Mouse (Mus musculus) midbrain, postnatal 0 days (tissue): ENCODE results near the gene Hhipl1. TPM values are rescaled to one million over a fixed set of nuclear protein-coding genes. Genes with fewer than 3 reads are reported as not detected.

Source experiments
- ATAC-seq: fragments of 200-750 bp; cut with Nextera tagmentation; 2 replicates; pipeline ENCODE4 v1.8.0; 2017; ENCODE audit warnings: moderate number of reproducible peaks, mild to moderate bottlenecking, moderate TSS enrichment, moderate library complexity; ENCODE audit not compliant: low FRiP score
- DNase-seq: peaks from one replicate; pipeline ENCODE4 v3.0.0-alpha.2; 2015; ENCODE audit warnings: low spot score
- H3K27ac ChIP-seq: fragments of 300-500 bp; sonication (generic); 2 replicates; pipeline ENCODE4 v1.5.1; 2014; ENCODE audit warnings: low read depth, mild to moderate bottlenecking, low read length, mixed read lengths
- H3K27me3 ChIP-seq: fragments of 300-500 bp; sonication (generic); 2 replicates; pipeline ENCODE4 v1.6.1; 2014; ENCODE audit warnings: low read length, control low read depth, mixed read lengths; ENCODE audit not compliant: insufficient read depth
- H3K36me3 ChIP-seq: fragments of 300-500 bp; sonication (generic); 2 replicates; pipeline ENCODE4 v1.6.1; 2014; ENCODE audit warnings: low read length, control low read depth, mixed read lengths; ENCODE audit not compliant: insufficient read depth
- H3K4me1 ChIP-seq: fragments of 300-500 bp; sonication (generic); 2 replicates; pipeline ENCODE4 v1.6.1; 2014; ENCODE audit warnings: mild to moderate bottlenecking, control low read depth, antibody characterized with exemption, low read length, mixed read lengths; ENCODE audit not compliant: insufficient read depth
- H3K4me2 ChIP-seq: fragments of 300-500 bp; sonication (generic); 2 replicates; pipeline ENCODE4 v1.6.1; 2014; ENCODE audit warnings: low read depth, mild to moderate bottlenecking, low read length, mixed read lengths; ENCODE audit not compliant: poor library complexity, severe bottlenecking
- H3K4me3 ChIP-seq: fragments of 300-500 bp; sonication (generic); 2 replicates; pipeline ENCODE4 v1.5.1; 2014; ENCODE audit warnings: low read depth, mild to moderate bottlenecking, low read length, moderate library complexity
- H3K9ac ChIP-seq: fragments of 300-500 bp; sonication (generic); replicated peaks from 2 replicates; pipeline ENCODE4 v1.6.1; 2014; ENCODE audit warnings: mild to moderate bottlenecking, low read length, moderate library complexity, mixed read lengths; ENCODE audit not compliant: poor library complexity, severe bottlenecking
- H3K9me3 ChIP-seq: fragments of 300-500 bp; sonication (generic); 2 replicates; pipeline ENCODE4 v1.6.1; 2016; ENCODE audit warnings: low read length, control low read depth
- CTCF ChIP-seq: IDR thresholded peaks from 2 replicates; pipeline ENCODE4 v1.5.1; 2016; ENCODE audit warnings: antibody characterized with exemption, mild to moderate bottlenecking
- WGBS: fragments of 180-500 bp; shearing (Covaris S2); extraction: QIAGEN DNeasy Blood & Tissue Kit; methylation state at CpG from one replicate; pipeline ENCODE4 v1.1.7; 2014; 5-methylcytosine and 5-hydroxymethylcytosine counted together
- polyA plus RNA-seq: library from polyadenylated mRNA; unstranded; fragments of >200 nt; fragmentation: Nextera tagmentation; extraction: Ambion mirVana; gene quantifications from 2 replicates; pipeline ENCODE4 v1.2.1, GENCODE M21; 2015
- total RNA-seq: library from RNA; depleted of rRNA; stranded (reverse); fragments of >200 nt; gene quantifications from 2 replicates; pipeline ENCODE4 v1.2.3, GENCODE M21; 2014

Hhipl1 gene
- total and polyA plus RNA-seq, 2 experiments from 2014 or later, result 2.7 to 10.4 TPM

DNA sequence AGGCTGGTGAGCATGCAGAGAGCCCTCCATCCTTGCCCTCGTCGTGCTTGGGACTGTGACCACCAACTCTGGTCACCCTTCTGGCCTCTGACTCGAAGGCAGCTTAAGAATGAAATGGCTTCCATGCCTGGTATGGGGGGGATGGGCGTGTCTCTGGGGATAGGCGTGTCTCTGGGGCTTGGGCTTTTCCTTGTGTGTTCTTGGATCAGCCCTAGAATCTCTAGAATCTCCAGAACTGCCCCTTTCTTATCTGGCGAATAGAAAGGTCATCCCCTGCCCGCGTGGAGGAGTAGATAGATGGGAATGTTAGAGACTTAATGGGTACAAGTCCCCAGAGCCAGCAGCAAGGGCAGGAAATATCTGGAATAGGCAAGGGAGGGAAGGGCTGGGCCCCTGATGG is 14.0 kb downstream of the Hhipl1 start:
- Histone ChIP-seq H3K4me2 (no peak overlapping the region), H3K27ac (no peak overlapping the region), H3K4me1 (peaks cover 3% of the 10 kb centered on the region; the same call in 1 of the 2 replicates), H3K9ac (no peak overlapping the region), H3K9me3 (no peaks in the 10 kb centered on the region), H3K27me3 (peaks cover 18% of the 10 kb centered on the region), H3K36me3 (no peaks in the 10 kb centered on the region), H3K4me3 (no peak overlapping the region)
- ATAC-seq, result no peak
- TF ChIP-seq CTCF, result no peak
- no peak for DNase-seq
- WGBS, result 22% methylated on average over 8 of the region's 8 CpGs

DNA sequence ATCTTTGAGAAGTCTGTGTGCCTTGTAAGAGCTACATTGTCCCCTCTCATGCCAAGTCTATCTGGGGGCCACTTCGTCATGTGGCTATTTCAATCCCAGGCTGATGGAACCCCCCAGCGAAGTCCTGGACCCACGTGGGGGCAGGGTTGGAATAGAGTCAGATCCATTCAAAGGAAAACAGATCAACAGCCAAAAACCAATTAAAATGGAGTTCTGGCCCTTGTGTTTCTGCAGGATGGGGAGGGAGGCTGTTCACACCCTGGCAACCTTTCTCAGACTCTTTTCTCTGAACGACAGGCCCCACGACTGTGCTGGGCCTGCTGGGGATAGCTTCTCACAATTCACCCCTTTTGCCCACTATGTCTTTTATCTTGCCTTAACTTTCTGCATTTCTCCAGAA is 20.3 kb downstream of the Hhipl1 start:
- Histone ChIP-seq H3K9me3 (no peaks in the 10 kb centered on the region), H3K4me1 (0 out of 2 replicates have a peak, but pooled peaks cover 5% of the 10 kb centered on the region), H3K9ac (no peak overlapping the region), H3K4me2 (no peak overlapping the region), H3K4me3 (no peak overlapping the region), H3K36me3 (no peaks in the 10 kb centered on the region), H3K27me3 (no peaks in the 10 kb centered on the region; the same call in 1 of the 2 replicates), H3K27ac (no peak overlapping the region)
- TF ChIP-seq CTCF, result no peak
- ATAC-seq, result no peak
- WGBS, result 40% methylated on average over 5 of the region's 5 CpGs
- DNase-seq, result peak; percentile 29

DNA sequence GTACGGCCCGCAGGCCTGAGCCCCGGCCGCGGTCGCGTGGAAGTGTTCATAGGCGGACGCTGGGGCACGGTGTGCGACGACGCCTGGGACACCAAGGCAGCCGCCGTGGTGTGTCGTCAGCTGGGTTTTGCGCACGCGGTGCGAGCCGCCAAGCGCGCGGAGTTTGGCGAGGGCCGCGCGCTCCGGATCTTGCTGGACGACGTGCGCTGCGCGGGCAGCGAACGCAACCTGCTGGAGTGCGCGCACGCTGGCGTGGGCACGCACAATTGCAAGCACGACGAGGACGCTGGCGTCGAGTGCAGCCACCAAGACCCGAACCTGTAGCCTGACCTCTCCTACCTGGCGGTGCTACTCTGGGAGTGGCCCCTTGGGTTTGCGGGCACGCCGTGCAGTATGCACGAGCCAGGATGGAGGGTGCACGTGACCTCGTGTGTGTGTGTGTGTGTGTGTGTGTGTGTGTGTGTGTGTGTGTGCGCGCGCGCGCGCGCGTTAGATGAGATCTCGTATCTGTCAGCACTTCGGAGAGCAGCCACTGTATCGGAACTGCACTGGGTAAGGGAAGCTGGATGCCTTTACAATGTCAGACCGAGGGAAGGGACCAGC is 21.9 kb downstream of the Hhipl1 start:
- H3K4me1 ChIP-seq, result 0 out of 2 replicates have a peak, but pooled peaks cover 5% of the 10 kb centered on the region
- peak; percentile 81 for ATAC-seq
- peak; percentile 89 for DNase-seq
- H3K36me3 ChIP-seq, result no peaks in the 10 kb centered on the region
- WGBS, result 5% methylated on average over 49 of the region's 66 CpGs
- H3K4me2 ChIP-seq, result peak overlapping the region; percentile 84
- TF ChIP-seq CTCF, result no peak
- H3K27ac ChIP-seq, result peak overlapping the region; percentile 55
- no peaks in the 10 kb centered on the region for H3K9me3 ChIP-seq
- no peaks in the 10 kb centered on the region; the same call in 1 of the 2 replicates for H3K27me3 ChIP-seq
- peak overlapping the region; percentile 51 for H3K4me3 ChIP-seq
- peak overlapping the region; percentile 81 for H3K9ac ChIP-seq

DNA sequence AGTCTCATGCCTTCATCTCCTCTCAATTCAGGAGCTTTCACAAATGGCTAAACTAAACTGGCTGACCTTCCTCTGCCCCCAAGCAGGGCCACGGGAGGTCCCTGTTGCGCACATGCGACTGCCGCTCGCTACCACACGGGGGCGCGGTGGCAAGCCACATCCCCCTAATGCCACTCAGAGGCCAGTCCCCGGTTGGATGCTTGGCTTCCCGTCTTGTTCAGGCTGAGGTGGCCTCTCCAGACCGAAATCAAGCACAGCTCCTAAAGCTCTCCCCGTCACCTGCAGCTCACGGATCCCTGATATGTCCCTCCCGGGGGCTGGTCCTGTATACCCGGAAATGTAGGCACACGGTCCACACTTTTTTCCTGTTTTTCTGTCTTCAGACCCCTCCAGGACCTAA is 27.0 kb downstream of the Hhipl1 start:
- H3K4me1 ChIP-seq, result no peaks in the 10 kb centered on the region
- DNase-seq, result peak; percentile 85
- H3K9me3 ChIP-seq, result no peaks in the 10 kb centered on the region
- H3K36me3 ChIP-seq, result no peaks in the 10 kb centered on the region
- TF ChIP-seq CTCF, result peak; percentile 98
- peak overlapping the region; percentile 96 for H3K4me2 ChIP-seq
- 1% methylated on average over 16 of the region's 16 CpGs for WGBS
- H3K27ac ChIP-seq, result 0 out of 2 replicates have a peak overlapping the region, but pooled peaks have one; percentile 62
- no peaks in the 10 kb centered on the region for H3K27me3 ChIP-seq
- ATAC-seq, result peak; percentile 35; the same call in 1 of the 2 replicates
- H3K4me3 ChIP-seq, result peak overlapping the region; percentile 70; the same call in 1 of the 2 replicates
- H3K9ac ChIP-seq, result 0 out of 2 replicates have a peak overlapping the region, but pooled peaks have one; percentile 29

DNA sequence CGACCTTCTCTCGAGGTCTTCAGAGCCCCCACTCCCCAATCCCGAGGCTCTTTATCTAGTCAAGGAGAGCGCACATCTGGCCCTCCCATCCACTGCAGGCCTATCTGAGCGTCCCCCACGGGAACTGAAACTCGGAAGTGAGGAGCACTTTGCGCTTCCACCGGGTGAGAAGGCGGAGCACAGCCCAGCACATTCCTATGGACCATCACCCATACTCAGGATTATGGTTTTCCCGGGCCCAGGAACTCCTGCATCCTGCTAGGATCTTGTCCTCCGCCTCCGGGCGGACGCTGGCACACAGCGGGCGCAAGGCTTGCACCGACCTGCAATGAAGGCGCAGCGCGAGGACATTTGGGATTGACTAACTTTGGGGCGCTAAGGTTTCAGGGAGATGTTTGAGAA is 27.4 kb downstream of the Hhipl1 start:
- under 1% methylated on average over 22 of the region's 22 CpGs for WGBS
- Histone ChIP-seq H3K9ac (0 out of 2 replicates have a peak overlapping the region, but pooled peaks have one; percentile 29), H3K4me3 (peak overlapping the region; percentile 70), H3K36me3 (no peaks in the 10 kb centered on the region), H3K9me3 (no peaks in the 10 kb centered on the region), H3K27me3 (no peaks in the 10 kb centered on the region), H3K27ac (peak overlapping the region; percentile 62), H3K4me1 (no peaks in the 10 kb centered on the region), H3K4me2 (peak overlapping the region; percentile 96)
- ATAC-seq (peak; percentile 14; the same call in 1 of the 2 replicates), DNase-seq (no peak)
- TF ChIP-seq CTCF, result no peak

DNA sequence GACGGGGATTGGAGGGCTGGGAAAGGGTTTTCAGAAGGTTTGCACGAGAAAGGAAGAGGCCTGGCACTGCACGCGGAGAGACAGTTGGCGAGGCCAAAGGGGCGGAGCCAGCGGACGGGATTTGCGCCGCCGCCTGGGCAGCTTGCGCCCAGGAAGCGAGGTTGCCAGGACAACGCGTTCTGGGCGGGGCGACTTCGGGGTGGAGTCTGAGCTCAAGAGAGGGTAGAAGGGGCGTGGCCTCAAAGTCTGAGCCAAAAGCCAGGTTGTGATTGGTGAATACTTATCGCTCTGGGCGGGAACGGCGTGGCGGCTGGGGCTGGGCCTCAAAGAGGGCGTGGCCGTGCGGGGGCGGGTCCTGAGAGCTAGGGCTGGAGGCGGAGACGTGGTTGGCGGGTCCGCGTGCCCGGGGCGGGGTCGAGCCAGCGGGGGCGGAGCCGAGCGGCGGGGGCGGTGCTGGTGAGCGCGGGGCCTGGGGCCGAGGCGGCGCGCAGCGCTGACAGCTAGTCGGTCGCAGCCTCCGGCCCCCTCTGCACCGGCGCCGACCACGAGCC is 27.9 kb downstream of the Hhipl1 start, which contains the start of gene Cyp46a1:
Gene Cyp46a1 (plus strand): TSS at position 487 of the 551 bp plus-strand sequence.
- H3K4me1 ChIP-seq, result no peaks in the 10 kb centered on the region
- H3K36me3 ChIP-seq, result no peaks in the 10 kb centered on the region
- H3K27me3 ChIP-seq, result no peaks in the 10 kb centered on the region
- DNase-seq (peak; percentile 99), ATAC-seq (peak; percentile 91)
- peak within 1 kb of the TSS; percentile 74 for H3K9ac ChIP-seq
- no peaks in the 10 kb centered on the region for H3K9me3 ChIP-seq
- H3K27ac ChIP-seq, result peak within 1 kb of the TSS; percentile 80
- WGBS, result under 1% methylated on average over 38 of the region's 56 CpGs
- H3K4me3 ChIP-seq, result peak within 1 kb of the TSS; percentile 70
- peak; percentile 55 for TF ChIP-seq CTCF
- H3K4me2 ChIP-seq, result peak within 1 kb of the TSS; percentile 96
